Mouse (Mus musculus) cerebellum, postnatal 10 days (tissue): ENCODE measurements around the gene Grhl3.
A peak's percentile ranks its signal among the peaks of the same experiment; 100 is the strongest.

Experiments
- DNase-seq, 2 experiments: peaks; one replicate each; pipeline ENCODE4 v3.0.0; 2021; ENCODE audit warnings: mixed read lengths in 2 of 2

The Grhl3 gene

DNA sequence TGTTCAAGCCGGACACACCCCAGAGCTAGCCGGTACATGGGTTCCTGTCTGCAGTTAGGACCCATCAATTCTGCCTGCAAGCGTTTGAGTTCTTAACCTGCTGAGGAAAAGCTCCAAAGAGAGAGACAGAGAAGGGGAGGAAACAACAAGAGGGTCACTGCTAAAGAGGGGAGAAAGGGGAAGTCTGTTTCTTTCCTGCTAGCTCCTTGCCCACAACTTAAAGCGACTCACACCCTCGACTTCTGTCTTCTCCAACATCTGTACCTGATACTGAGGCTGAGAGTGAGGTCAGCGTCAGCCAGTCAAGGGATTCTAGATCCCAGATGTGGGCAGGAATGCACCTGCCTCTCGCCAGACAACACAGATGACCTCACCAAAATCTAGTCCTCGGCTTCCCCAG, 1.2 kb downstream of the Grhl3 start:
- no peak for DNase-seq

DNA sequence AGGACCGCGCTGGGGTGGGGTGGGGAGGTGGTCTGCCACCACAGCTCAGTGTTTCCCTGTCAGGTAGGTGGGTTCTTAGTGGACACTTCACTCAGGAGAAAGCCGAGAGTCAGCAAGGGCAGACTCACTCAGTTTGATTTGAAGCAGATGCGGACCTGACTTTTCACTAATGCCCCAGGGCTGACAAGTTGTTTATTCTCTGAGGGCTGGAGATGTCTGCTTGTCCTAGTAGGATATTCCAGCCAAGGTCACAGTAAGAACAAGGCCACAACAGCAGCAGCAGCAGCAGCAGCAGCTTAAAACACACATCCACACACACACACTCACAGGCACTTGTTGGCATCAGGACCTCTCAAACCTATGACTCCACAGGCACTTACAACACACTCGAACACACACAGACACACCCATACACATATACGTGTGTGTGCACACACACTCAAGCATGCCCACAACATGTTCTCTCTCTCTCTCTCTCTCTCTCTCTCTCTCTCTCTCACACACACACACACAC, 2.3 kb downstream of the Grhl3 start:
- DNase-seq: no peak

DNA sequence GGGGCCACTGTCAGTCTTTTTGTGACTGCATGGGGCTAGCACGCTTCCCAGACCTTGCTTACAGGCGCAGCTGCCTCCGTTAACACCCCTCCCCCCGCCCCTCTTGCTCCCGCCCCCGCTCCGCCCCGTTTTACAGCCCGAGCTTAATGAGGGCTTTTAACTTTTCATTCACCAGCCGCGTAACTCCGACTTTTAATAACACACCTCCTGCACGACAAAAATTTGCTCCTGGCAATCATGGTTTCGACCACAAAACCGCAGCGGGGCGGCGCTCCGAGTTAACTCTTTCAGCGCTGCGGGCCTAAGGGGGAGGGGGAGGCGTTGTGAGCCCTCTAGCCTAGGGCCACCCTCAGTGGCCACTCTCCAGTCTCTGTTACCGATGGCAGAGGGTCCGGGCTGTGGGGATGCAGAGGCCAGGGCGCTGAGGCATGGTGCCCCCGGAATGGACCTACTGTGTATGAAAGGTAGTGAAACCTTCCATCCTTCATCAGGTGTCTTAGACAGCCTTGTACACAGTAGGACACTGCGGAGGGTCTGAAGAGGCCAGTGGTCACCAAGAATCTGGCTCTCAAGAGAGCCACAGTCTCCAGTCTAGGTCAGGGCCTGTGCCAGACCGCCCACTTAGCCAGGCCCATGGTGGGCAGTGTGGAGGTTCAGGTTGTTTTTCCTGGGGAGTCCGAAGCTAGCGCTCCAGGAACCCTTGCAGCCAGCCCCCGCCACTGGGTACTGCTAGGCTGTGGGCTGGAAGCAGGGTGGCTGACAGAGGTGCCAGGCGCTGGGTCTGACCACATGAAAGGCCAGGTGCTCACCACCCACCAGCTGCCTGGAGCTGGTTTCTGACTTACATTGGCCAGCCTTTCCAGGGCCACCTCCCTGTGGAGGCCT, 3.0 kb downstream of the Grhl3 start:
- DNase-seq: peak; percentile 39 to 48

DNA sequence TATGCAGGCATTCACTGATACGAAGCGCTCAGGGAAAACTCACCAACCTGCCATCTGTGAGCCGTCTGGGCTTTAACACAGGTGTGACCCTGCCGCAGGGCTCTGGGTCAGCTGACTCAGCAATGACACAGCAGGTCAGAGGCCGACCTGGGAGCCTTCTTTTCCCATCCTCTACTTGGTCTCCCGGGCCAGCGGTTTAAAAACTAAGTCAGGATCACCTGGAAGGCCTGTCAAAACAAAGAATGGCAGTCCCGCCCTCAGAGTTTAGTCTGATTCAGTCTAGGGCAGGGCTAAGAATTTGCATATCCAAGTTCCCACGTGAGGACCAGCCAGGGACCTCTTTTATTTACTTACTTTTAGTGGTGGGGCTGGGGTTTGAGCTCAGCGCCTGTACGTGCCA, 4.2 kb downstream of the Grhl3 start:
- DNase-seq: no peak

DNA sequence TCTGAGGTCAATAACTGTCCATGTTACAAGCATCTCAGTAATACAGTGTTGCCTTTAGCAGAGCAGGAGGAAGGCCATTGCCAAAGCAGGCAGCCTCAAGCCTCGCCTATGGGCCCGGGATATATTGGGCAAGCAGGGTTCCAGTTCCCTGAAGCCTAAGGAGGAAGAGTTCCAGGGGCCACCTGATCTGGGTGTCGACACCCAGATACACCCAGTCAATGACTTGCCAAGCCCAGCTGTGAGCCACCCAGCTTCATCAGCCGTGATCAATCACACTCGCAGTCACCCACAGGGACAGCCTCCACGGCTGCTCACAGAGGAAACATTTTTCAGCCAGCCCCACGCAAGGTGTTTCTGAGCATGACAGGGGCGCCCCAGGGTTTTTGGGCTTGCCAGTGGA, 5.9 kb downstream of the Grhl3 start:
- DNase-seq: peak; percentile 26 to 47

DNA sequence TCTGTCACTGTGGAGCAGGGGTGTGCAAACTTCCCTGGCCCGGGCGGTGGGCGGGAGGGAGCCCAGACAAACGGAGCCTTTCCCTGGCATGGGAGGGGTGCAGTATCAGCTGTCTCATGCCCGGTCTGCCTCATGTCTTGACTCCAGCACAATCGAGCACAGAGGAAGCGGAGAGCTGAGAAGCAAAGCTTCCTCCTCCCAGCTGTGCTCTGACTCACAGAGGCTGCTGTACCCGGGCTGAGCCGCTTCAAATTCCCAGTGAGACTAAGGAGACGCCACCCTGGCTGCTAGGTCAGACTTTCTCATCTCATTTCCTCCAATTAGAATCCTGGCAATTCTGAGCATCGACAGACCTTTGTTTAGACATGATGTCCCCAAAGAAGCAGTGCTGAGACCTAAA, 6.4 kb downstream of the Grhl3 start:
- no peak for DNase-seq

DNA sequence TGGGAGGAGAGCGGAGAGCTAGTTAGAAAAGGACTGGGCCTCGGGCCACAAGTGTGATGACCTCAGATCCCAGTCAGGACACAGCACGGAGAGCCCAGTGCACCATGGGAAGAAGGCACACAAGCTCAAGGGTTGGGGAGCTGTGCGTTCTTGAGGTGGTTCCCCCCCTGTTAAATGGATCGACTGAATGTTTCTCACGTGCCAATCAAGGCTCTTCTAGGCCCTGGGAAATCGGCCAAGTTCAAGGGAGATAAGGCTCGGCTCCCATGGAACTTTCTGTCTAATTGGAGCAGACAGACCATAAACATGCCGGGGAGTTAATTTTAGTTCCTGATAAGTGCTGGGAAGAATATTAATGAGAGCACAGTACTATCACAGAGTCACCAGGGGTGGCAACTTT, 8.0 kb downstream of the Grhl3 start:
- peak; percentile 40 to 47 for DNase-seq

DNA sequence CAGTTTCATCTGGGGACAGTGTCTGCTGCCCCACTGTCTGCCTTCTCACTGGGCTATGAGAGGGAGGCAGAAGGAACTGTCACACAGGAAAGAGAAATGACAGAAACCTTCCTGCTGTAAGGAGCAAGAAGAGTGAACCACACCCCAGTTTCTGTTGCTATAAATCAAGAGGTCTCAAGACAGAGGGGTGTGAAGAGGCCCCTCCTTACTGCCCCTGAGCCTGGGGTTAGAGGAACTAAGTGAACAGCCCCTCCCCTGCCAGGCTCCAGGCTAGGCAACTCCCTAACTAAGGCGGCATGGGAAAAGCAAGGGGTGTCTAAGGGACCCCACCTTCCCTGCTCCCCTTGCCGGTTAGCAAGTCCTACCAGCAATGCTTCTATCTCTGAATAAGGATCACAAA, 9.6 kb downstream of the Grhl3 start:
- DNase-seq: no peak

DNA sequence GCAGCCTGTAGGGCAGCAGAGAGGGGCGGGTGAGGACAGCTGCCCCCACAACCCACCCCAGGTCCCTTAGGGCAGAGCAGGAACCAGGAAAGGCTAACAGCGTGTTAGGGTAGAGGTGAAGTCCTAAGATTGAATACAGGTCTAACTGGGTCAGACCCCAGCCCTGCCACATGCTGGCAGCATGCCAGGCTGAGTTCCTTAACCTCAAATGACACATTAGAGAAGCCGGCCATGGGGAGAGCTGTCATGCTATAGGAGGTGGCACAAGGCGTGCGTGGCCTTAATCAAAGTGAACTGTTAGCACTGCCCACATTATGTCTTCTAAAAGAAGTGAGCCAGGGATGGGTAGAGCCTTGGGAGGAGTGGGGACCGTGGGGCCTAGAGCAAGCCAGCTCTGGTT, 24.1 kb downstream of the Grhl3 start:
- DNase-seq: peak in 1 of 2 experiments; percentile 43

DNA sequence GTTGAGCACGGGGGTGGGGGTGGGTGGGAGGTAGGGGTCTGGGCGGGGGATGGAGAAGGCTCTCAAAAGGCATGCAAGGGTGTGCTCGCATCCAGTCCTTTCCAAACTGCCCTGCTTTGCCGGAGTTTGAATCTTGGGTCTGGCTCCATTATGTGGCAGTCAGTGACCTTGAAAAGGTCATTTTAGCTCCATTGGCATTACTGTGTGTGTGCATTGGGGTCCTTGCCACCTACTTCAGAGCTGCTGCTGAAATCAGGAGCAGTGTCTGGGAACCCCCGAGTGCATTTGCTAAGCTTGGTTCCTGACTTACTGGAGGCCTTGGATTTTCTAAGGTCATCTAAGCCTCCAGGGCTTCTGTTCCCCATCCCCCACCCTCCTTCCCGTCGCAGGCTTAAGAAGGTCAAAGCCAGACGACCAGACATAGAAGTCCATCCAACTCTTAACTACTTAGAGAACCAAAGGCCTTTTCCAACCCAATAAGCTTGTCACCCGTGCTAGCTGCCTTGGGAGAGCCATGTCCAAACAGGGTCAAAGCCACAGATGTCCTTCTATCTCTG, 24.8 kb downstream of the Grhl3 start:
- DNase-seq: no peak

DNA sequence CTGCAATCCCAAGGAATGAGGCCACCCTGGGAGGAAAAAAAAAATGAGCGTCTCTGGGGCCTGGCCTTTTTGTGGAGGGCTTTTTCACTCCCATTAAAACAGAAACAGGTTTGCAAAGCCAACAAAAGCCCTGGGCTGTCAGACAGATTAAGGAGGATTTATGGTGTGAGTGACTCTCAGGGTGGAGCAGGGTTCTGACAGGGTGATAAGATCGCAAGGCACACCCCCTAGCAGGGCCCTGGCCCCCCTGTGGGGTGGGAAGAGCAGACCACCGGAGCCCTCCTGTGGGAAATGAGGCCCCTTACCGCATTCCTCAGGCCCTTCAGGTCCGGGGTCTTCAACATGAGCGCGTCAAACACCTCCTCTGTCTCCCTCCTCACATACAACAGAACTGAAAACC, 25.3 kb downstream of the Grhl3 start:
- DNase-seq: no peak

DNA sequence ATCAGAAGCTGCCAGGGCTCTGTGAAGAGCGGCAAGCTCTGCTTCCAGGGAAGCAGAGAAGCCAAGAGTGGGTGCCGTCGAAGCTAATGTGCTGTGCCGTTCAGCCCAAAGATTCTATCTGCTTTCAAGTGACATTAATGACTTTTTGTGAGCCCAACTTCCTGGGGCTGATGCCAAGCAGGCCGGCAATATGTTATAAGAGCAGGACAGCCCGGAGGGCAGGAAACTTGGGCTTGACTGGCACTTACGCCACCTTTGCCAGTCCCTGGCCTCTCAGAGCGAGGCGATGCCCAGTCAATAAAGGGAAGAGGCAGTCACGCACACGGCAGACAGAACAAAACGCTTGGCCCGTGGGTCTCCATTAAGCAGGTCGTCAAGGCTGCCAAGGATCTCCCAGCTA, 25.9 kb downstream of the Grhl3 start:
- peak in 1 of 2 experiments; percentile 27 for DNase-seq

DNA sequence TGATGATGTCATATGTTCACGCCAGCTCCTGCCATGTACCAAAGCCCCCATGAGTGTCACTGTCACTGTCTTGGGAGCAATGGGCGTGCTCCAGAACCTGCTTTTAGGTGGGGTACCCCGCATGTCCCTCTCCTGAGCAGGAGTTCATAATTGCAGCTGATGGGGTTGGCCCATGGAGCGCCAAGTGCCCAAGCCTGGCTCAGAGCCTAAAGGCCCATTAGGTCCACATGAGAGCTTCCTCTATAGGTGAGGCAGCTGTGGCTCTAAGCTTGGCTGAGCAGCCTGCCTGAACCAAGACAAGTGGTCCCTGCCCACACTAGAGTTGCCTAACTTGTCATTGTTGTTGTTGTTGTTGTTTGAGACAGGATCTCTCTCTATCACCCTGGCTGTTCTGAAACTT, 26.6 kb downstream of the Grhl3 start:
- DNase-seq: peak in 1 of 2 experiments; percentile 29

DNA sequence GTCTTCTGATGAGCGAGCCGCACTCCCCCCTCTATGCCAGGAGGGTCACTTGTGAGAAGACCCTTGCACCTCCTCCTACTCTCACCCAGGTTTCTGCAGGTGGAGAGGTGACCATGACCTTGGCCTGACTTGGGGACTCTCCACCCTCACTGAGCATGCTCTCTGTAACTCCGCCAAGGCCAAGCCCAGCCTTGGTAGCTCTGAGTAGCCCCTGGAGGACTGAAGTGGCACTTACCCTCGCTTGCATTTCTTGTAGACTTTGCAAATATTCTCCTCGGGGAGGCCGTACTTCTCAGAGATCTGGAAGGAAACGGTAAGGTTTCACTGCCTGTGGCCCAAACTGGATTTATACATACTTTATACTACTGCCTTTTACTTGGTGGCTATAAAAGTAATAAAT, 27.4 kb downstream of the Grhl3 start:
- no peak for DNase-seq

DNA sequence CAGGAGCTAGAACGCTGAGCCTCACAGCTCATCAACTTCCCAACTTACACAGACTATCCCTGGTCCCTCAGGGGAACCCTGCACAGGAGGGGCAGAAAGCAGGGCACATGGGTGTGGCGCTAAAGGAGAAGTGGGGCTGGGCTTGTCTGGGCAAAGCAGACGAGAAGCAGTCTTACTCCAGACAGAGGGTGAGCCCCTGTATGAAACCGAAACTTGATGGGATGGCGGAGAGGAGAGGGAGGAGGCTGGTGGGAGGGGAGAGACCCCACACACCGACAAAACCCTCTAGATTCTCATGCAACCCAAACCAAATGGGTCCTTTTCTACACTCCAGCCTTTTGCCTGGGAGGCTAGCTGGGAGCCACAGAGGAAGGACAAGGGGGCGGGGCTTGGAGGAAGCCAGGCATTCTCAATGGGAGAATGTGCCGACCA, 28.3 kb downstream of the Grhl3 start:
- DNase-seq: no peak

DNA sequence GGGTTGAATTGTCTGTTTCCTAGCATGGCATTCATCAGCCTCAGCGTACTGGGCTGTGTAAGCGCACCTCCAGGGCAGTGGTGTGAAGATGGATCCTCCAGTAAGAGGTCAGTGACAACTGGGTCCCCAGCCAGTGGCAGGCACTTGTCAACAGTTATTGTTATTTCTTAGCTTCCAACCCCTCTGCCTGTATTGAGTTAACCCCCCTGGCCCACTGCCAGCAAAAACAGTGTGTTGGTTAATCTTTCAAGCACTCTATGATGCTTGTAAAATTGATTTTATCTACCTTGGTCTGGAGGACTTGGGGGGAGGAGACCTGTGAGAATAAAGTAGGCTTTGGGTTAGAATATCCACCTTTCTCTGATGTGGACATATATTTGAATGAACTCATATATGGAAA, 29.1 kb downstream of the Grhl3 start:
- peak; percentile 31 to 42 for DNase-seq

DNA sequence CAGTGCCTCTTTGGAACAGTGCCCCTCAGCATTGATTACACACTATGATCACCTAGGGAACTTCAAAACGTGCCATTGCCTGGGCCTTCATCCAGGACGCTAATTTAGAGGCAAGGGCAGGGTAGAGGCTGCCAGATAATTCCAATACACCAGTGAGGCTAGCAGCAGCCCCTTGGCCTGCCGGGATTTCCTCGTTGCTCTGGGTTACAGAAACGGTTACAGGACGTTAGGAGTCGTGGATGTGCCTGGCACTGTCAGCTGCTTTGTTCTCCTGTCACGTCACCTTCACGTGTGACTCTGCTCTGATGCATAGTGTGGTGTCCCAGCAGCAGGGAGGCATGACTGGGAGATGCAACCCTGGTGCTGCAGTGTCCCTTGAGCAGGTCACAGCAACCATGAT, 33.4 kb downstream of the Grhl3 start:
- DNase-seq: peak; percentile 34 to 52

DNA sequence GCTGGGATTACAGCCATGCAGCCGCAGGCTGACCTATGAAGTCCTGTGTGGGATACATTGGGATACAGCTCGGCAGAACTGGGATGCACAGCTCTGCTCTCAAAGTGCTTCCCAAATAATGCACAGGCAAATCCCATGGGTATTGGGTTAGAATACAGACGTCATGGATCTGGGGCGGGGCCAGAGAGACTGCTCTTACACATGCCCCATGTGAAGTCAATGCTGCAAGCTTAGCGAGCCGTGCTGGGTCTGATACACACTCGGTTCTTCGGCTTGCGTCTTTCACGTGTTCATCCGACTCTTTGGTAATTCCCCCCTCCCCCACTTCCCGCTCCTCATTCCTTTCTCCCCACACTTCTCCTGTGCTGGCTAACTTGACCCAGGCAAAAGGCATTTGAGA, 34.4 kb downstream of the Grhl3 start:
- DNase-seq: no peak

DNA sequence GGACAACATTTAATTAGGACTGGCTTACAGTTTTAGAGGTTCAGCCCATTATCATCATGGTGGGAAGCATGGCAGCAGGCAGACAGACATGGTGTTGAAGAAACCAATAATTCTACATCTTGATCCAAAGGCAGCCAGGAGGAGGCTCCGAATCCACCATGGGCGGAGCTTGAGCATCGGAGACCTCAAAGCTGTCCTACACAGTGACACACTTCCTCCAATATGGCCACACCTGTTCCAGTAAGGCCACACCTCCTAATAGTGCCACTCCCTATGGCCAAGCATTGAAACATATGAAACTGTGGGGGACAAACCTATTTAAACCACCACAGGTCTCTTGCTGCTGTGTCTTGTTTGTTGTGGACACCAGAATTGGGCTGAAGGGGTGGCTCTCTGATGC, 38.4 kb downstream of the Grhl3 start:
- DNase-seq: no peak

DNA sequence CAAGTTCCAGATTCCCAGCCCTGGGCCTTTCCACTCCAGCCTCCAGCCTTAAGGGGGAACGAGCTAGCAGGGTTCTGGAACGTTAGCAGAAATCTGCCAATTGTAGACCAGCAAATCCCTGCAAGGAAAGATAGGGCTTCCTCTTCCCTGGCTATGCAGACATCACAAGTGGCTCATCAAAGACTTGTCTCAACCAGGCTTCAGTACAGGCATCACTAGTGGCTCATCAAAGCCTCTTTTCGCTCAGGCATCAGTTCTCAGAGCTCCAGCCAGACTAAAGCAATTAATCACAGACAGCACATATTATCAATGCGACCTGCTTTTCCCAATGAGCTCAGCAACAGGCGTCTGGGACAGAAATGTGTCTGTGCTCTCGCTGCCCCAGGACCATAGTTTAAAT, 40.4 kb downstream of the Grhl3 start:
- DNase-seq: no peak

DNA sequence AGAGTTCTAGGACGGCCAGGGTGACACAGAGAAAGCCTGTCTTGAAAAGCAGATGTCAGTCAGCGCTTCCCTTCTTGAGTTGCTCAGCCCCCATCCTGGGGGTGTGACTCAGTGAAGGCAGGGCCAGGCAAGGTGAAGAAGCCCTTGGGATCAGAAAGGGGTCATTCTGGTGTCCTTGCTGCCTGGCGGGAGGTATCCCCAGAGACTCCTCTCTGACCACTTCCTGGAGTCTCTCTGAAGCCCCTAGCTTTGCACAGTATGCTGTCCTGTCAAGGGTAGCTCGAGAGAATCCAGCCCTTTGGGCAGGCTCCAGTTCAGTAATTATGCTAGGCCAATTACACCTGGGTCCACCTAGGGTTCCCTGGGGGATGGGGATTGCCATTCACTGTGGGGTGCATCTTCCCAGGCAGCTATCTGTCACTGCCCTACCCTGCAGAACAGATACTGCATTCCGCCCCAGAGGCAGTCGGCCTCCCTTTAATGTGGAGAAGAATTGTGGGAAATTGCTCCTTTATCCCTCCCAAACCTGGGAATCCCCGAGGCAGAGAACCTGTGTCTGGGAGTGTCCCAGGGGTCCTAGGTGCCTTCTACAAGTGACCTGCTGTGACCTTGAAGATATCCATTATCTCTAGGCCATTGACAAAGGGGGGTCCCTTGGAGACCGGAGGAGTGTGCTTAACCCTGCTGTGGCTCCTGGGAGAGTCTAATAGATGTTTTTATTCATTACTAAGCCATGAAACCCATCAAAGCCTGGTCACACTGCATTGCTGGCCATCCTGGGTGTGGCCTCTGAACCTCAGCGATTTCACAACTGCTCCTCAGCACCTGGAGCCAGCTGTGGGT, 41.4 kb downstream of the Grhl3 start:
- DNase-seq: no peak

DNA sequence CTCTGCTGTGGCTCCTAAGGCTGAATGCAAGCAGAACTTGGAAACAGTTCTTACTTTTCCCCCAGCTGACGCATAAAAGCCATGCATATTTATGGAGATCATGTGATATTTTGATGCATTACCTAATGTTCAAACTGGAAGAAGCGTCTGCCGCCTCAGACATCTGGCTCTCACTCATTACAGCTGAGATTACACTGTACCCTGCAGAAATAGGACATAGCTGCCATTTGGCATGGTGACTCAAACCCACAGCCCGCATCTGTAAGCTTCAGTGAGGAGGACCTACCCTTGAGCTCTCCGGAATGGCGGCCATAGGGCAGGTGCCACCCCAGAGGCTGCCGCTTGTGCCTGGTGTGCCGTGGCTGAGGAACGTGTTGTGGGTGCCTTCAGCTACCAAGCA, 42.2 kb downstream of the Grhl3 start:
- DNase-seq: no peak

DNA sequence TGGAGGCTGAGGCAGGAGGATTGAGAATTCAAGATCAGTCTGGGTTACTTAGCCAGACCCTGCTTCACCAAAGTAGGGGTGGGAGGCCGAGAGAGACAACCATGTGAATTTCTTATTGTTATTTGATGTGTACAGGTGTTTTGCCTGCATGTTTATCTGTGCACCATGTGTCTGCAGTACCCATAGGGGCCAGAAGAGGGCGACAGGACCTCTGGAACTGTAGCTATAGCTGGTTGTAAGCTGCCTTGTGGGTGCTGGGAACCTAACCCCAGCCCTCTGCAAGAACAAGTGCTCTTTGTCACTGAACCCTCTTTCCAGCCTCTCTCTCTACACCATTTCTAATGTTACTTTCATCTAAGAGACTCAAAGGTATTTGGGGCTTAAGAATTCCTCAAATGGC, 43.2 kb downstream of the Grhl3 start:
- DNase-seq: no peak
